Mouse (Mus musculus) hindbrain, embryonic 10.5 days (tissue): ENCODE data around the gene Bicd2. TPM values are rescaled to one million over a fixed set of nuclear protein-coding genes. Genes with fewer than 3 reads are reported as not detected.

Experiments
- DNase-seq: peaks from one replicate; pipeline ENCODE4 v3.0.0-alpha.2; 2017; ENCODE audit warnings: low spot score
- H3K27ac ChIP-seq: fragments of 300-500 bp; sonication (generic); 2 replicates; pipeline ENCODE4 v1.5.1; 2016; ENCODE audit warnings: mild to moderate bottlenecking, moderate library complexity
- H3K27me3 ChIP-seq: fragments of 300-500 bp; sonication (generic); 2 replicates; pipeline ENCODE4 v1.6.1; 2016; ENCODE audit warnings: mild to moderate bottlenecking; ENCODE audit not compliant: poor library complexity, insufficient read depth, severe bottlenecking
- H3K36me3 ChIP-seq: fragments of 300-500 bp; sonication (generic); 2 replicates; pipeline ENCODE4 v1.6.1; 2016; ENCODE audit warnings: mild to moderate bottlenecking, moderate library complexity
- H3K4me1 ChIP-seq: fragments of 300-500 bp; sonication (generic); replicated peaks from 2 replicates; pipeline ENCODE4 v1.6.1; 2016; ENCODE audit warnings: mild to moderate bottlenecking
- H3K4me3 ChIP-seq: fragments of 300-500 bp; sonication (generic); 2 replicates; pipeline ENCODE4 v1.5.1; 2016; ENCODE audit warnings: mild to moderate bottlenecking, moderate library complexity
- H3K9me3 ChIP-seq: fragments of 300-500 bp; sonication (generic); 2 replicates; pipeline ENCODE4 v1.6.1; 2016; ENCODE audit warnings: mild to moderate bottlenecking, moderate library complexity
- WGBS: fragments of 180-500 bp; shearing (Covaris S2); methylation state at CpG from one replicate; pipeline ENCODE4 v1.1.7; 2016; 5-methylcytosine and 5-hydroxymethylcytosine counted together
- polyA plus RNA-seq: library from polyadenylated mRNA; unstranded; fragments of >200 nt; fragmentation: Nextera tagmentation; extraction: Ambion mirVana; gene quantifications from 2 replicates; pipeline ENCODE4 v1.2.1, GENCODE M21; 2016

Gene Bicd2
- 31.8 and 32.0 TPM in 2 replicates for polyA plus RNA-seq

DNA sequence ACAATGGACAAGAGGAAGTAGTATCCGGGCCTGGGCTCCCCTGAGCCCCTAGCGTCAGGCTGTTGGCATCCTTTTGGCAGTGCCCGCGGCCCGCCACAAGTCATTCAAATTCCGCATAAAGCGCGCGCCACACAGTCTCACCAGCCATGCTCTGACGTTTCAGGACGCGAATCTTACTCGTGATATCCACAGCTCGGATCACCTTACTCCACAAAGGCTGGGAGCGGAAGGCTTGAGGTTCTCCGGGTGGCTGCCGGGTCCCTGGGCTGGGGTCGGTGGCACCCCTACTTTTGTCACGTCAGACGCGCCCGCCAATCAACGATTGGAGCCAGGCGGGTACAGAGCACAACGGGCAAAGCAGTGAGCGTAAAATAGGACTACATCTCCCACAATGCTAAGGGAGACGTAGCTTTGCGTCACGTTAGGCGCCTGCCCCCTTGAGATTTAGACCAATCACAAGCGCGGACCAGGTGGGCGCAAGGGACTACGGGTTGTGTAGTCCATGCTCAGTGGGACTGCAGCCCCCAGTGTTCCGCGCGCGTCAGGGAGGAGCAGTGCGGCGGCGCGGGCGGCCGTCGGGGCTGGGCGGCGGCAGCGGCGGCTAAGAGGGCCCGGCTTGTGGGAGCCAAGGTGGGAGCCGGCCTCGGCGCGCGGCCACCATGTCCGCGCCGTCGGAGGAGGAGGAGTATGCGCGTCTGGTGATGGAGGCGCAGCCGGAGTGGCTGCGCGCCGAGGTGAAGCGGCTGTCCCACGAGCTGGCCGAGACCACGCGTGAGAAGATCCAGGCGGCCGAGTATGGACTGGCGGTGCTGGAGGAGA is at the start of gene Bicd2:
Bicd2 (plus strand) TSS at position 574 of the 819 bp plus-strand sequence.
- Histone ChIP-seq H3K27ac (peak within 1 kb of the TSS; percentile 93), H3K4me1 (peaks cover 57% of the 10 kb centered on the region), H3K36me3 (peaks cover 16% of the 10 kb centered on the region; the same call in 1 of the 2 replicates), H3K9me3 (no peaks in the 10 kb centered on the region), H3K27me3 (no peaks in the 10 kb centered on the region), H3K4me3 (peak within 1 kb of the TSS; percentile 93)
- WGBS: under 1% methylated on average over 74 of the region's 74 CpGs
- peak; percentile 97 for DNase-seq

DNA sequence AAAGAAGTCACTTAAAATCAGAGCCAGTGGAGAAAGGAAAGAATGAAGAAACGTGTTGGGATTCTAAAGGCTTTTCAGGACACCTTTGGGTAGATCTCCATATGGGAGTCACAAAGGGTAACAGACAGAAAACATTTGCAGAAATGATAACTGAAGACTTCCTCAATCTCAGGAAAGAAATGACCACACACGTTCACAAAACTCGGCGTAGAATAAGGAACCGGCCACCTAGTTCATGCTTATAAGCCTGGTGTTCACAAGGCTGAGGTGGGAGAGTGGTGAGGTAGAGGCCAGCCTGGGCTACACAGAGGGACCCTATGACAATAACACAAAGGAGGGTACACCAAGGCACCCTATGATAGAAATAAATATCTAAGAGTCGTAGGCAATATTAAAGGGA is 49.4 kb upstream of the Bicd2 start:
- Histone ChIP-seq H3K4me1 (no peaks in the 10 kb centered on the region), H3K27me3 (no peaks in the 10 kb centered on the region), H3K36me3 (peaks cover 20% of the 10 kb centered on the region; the same call in 1 of the 2 replicates), H3K4me3 (no peak overlapping the region), H3K27ac (no peak overlapping the region), H3K9me3 (0 out of 2 replicates have a peak, but pooled peaks cover 5% of the 10 kb centered on the region)
- DNase-seq: no peak
- 94% methylated on average over 6 of the region's 6 CpGs for WGBS

DNA sequence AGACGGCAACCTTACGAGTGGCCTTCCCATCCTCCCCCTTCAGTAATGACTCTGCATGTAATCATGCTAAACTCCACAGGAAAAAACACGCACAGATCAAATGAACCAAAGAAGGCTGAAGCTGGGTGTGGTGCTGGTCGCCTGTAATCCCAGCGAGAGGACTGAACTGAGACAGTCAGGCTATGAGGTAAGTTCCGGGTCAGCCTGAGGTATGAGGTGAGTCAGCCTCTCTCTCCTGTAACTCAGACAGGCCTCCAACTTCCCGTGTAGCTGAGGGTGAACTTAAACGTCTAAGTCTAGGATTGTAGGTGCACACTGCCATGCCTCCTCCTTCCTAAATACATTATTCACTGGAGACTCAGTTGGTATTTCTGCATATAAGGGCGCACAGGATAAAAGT is 47.3 kb upstream of the Bicd2 start:
- DNase-seq: no peak
- no peaks in the 10 kb centered on the region for H3K4me1 ChIP-seq
- H3K27me3 ChIP-seq: no peaks in the 10 kb centered on the region
- 0 out of 2 replicates have a peak, but pooled peaks cover 5% of the 10 kb centered on the region for H3K9me3 ChIP-seq
- 86% methylated on average over 9 of the region's 9 CpGs for WGBS
- H3K27ac ChIP-seq: no peak overlapping the region
- H3K36me3 ChIP-seq: peaks cover 18% of the 10 kb centered on the region; the same call in 1 of the 2 replicates
- no peak overlapping the region for H3K4me3 ChIP-seq

DNA sequence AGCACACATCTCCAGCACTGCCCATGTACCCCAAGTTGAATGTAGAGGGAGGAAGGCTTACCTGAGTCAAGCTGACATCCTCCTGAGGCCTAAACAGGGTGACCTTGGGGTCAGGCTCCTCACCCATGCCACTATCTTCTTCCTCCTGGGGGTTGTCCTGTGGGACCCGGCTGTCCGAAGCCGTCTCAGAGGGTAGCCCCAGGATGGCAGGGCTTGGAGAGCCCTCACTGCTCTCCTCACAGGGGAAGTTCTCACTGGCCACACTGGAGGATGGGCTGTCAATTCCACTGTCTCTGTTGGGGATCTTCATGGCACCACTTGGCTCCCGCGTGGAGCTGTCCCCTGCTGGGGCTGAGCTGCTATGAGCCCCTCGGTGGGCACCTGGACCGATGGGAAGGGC is 45.1 kb upstream of the Bicd2 start:
- WGBS: 82% methylated on average over 7 of the region's 7 CpGs
- H3K4me3 ChIP-seq: no peak overlapping the region
- H3K27me3 ChIP-seq: no peaks in the 10 kb centered on the region

DNA sequence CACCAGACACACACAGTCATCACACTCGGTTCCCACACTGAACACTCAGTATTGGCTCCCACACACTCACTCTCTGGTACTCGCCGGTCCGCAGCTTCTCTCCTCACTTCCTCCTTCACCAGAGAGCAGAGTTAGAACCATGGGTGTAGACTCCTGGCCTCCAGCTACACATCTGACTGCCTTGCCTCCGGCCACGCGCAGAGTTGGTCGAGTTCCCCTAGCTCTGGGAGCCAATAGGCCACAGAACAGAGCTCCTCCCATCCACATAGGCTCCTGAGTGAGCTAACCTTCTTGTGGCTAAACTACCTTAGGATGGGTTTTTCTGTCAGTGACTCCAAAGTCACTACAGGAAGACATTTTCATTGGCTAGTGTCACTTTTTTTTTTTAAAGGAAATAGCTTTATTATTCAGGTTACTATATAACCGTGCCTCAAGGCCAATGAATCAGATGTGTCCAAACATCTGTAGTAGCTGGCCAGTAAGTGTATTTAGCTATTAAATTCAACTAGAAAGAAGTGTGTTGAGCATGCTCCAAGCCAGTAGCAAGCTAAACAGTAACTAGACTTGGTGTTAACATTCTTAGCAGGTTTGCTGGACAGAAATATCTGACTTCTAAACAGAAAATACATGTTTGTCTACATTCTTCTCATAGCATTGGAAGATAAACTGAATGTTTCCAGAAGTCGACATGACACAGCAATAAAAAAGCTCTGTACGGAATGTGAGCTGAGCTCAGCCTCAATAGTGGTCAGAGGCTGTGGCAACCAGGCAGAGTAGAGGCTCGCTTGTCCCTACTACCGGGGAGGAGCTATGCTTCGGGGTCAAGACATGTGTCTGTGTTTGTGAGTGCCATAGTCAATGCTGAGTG is 42.6 kb upstream of the Bicd2 start:
- H3K9me3 ChIP-seq: no peaks in the 10 kb centered on the region
- 88% methylated on average over 14 of the region's 14 CpGs for WGBS
- peaks cover 9% of the 10 kb centered on the region; the same call in 1 of the 2 replicates for H3K36me3 ChIP-seq
- no peak overlapping the region for H3K4me3 ChIP-seq
- H3K27ac ChIP-seq: no peak overlapping the region
- no peaks in the 10 kb centered on the region for H3K4me1 ChIP-seq
- no peaks in the 10 kb centered on the region for H3K27me3 ChIP-seq
- no peak for DNase-seq

More for the DNA sequence above, 45.1 kb upstream of the Bicd2 start:
- no peaks in the 10 kb centered on the region for H3K4me1 ChIP-seq
- no peak overlapping the region for H3K27ac ChIP-seq
- H3K9me3 ChIP-seq: 0 out of 2 replicates have a peak, but pooled peaks cover 5% of the 10 kb centered on the region
- DNase-seq: no peak
- H3K36me3 ChIP-seq: peaks cover 18% of the 10 kb centered on the region; the same call in 1 of the 2 replicates

DNA sequence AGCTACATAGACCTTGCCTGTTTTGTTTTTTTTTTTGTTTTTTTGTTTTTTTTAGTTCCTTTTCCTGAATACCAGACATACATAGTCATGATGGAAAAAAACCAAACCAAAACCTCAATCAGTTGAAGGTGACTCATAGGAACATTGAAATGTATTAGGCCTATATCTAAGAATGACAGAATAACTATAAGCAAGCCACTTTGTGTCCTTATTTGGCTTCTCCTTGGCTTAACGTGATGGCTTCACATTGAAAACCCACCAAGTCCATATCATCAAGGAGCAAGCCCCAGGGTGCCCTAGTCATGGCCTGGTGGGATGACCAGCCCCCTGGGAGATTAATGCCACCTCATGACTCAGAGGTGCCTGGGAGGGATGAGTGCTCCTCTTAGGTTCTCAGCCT is 40.6 kb upstream of the Bicd2 start:
- H3K36me3 ChIP-seq: peaks cover 9% of the 10 kb centered on the region; the same call in 1 of the 2 replicates
- H3K27ac ChIP-seq: no peak overlapping the region
- H3K4me3 ChIP-seq: no peak overlapping the region
- H3K4me1 ChIP-seq: no peaks in the 10 kb centered on the region
- no peak for DNase-seq
- H3K27me3 ChIP-seq: no peaks in the 10 kb centered on the region
- 75% methylated on average over 1 of the region's 1 CpGs for WGBS
- no peaks in the 10 kb centered on the region for H3K9me3 ChIP-seq

DNA sequence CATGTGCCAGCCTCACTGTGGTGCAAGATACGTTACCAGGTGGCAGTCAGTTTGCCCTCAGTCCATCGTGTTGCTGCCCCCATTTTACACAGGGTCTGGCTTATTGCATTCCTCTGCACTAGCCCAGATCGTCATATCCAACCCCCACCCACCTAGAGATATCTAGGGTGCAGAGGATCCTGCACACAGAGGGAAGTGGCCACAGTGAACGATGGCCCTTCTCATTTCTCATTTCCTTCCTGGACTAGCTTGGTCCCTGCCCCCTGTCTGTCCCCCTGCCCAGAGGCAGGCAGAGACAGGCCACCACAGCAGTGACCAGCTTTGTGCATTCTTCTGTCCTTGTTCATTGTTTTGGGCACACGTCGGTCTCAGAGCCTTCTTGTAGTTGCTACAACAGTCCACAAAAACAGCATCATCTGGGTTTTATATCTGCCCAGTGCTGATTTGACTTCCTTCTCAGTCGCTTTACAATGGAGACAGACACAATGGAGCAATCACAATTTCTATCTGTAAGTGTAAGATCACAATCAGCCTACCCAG is 34.5 kb upstream of the Bicd2 start:
- H3K27ac ChIP-seq: peak overlapping the region; percentile 56; the same call in 1 of the 2 replicates
- H3K27me3 ChIP-seq: no peaks in the 10 kb centered on the region
- no peak for DNase-seq
- whole genome bisulfite sequencing: 69% methylated on average over 7 of the region's 7 CpGs
- no peaks in the 10 kb centered on the region for H3K9me3 ChIP-seq
- H3K4me1 ChIP-seq: peaks cover 19% of the 10 kb centered on the region
- H3K36me3 ChIP-seq: no peaks in the 10 kb centered on the region
- H3K4me3 ChIP-seq: no peak overlapping the region

DNA sequence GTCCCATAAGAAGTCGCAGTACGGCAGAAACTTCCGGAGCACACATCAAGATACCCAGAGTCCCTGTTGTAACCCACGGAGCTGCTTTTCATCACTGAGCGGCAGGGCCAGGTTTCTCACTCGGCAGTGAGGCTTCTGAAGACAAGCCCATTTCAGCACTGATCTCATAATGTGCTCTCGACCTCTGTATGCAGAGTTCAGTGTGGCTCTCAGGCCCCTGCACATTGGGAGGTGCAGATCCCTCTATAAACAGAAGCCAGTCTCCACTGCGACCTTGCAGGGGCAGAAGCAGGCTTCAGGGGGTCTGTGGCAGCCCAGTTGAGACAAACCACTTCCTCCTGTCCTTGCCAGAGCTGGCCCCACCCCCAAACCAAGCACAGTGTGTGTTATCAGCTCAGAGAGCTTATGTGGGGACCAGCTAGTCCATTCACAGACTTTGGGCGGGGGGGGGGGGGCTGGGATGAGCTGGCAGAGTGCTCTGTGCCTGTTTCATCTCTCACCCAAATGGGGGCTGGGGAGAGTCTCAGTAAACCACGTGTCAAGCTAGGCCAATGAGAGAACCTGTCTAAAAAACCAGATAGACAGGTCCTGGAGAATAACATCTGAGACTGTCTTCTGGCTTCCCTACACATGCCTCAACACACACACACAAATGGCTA is 33.9 kb upstream of the Bicd2 start:
- no peak overlapping the region for H3K4me3 ChIP-seq
- no peaks in the 10 kb centered on the region for H3K36me3 ChIP-seq
- peaks cover 19% of the 10 kb centered on the region for H3K4me1 ChIP-seq
- DNase-seq: peak; percentile 25
- peak overlapping the region; percentile 46; the same call in 1 of the 2 replicates for H3K27ac ChIP-seq
- no peaks in the 10 kb centered on the region for H3K9me3 ChIP-seq
- 38% methylated on average over 10 of the region's 10 CpGs for WGBS
- no peaks in the 10 kb centered on the region for H3K27me3 ChIP-seq

DNA sequence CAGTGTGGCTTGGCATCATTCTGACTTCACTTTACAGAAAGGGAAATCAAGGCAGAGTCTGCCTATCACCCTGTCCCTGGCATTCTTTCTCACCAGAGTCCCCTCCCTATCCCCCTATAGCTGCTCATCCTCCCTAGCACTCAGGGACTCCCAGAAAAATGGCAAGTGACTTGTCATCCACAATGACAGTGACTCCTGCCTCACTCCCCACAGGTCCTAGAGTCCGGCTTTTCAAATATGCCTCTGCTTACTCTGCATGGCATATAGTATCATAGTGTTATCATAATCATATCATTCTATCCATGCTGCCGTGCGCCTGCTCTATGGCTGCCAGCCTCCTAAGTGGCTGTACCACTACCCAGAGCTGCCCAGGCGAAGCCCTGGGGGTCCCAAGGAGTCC is 33.2 kb upstream of the Bicd2 start:
- no peaks in the 10 kb centered on the region for H3K9me3 ChIP-seq
- no peaks in the 10 kb centered on the region for H3K27me3 ChIP-seq
- no peak for DNase-seq
- no peak overlapping the region for H3K4me3 ChIP-seq
- H3K4me1 ChIP-seq: peaks cover 19% of the 10 kb centered on the region
- WGBS: 92% methylated on average over 4 of the region's 4 CpGs
- no peak overlapping the region for H3K27ac ChIP-seq
- no peaks in the 10 kb centered on the region for H3K36me3 ChIP-seq

DNA sequence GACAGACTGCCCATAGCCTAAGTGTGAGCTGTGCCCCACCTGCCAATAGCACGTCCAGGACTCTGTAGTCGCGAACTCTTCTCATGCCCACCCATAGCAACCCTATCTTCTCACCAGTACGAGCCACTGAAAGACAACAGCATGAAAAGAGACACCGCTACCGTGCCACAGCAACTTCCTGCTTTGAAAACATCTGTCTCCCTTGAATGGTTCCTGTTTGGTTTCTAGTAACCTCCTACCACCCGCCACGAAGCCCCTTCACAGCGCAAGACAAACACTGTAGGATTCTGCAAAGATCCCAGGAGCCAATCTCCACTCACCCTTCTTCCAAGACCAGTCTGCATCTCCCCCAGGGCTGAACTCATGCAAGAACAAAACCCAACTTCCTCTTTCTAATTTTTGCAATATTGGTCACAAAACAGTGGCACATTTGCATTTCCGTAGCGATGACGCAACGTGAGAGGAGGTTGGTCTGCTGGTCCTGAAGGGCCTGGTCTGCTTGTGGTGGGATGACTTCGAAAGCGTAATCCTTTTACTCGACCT is 32.5 kb upstream of the Bicd2 start:
- Histone ChIP-seq H3K4me3 (no peak overlapping the region), H3K27ac (0 out of 2 replicates have a peak overlapping the region, but pooled peaks have one; percentile 42), H3K4me1 (peaks cover 19% of the 10 kb centered on the region), H3K36me3 (no peaks in the 10 kb centered on the region), H3K9me3 (no peaks in the 10 kb centered on the region), H3K27me3 (no peaks in the 10 kb centered on the region)
- no peak for DNase-seq
- 86% methylated on average over 16 of the region's 16 CpGs for WGBS

DNA sequence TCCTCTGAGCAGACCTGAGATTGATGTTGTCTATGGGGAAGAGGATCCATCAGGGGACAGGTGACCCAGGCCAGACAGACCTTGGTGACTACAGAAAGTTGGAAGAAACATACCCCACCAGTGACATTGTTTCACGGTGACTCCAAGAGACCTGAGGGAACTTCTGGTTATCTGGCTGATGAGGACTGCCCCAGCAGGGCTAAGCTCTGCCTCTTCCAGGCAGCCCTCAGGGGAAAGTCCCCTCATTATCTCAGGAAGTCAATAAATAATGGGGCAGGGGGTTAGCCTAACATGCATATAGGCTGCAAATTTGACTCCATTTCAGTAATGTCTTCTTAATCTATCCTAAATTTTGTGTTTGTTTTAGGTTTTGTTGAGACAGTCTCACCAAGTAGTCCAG is 31.9 kb upstream of the Bicd2 start:
- Histone ChIP-seq H3K36me3 (no peaks in the 10 kb centered on the region), H3K4me1 (peaks cover 19% of the 10 kb centered on the region), H3K4me3 (no peak overlapping the region), H3K27me3 (no peaks in the 10 kb centered on the region), H3K27ac (no peak overlapping the region), H3K9me3 (no peaks in the 10 kb centered on the region)
- WGBS: 78% methylated on average over 1 of the region's 1 CpGs
- no peak for DNase-seq

DNA sequence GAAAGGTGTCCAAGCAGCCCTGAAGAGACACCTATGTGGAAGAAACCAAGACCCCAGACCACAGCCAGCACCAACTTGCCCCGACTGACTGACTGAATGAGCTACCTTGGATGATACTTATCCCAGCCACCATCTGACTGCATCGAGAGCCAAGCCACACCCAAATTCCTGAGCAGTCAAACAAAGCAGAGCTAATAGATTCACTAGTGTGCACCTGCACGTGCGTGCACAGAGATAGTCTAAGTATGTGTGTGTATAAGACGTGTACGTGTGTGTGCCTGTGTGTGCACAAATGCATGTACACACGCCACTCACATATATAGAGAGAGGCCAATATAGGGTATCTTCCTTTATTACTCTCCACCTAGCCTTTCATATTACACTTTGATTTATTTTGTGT is 29.7 kb upstream of the Bicd2 start:
- Histone ChIP-seq H3K36me3 (no peaks in the 10 kb centered on the region), H3K4me1 (peaks cover 30% of the 10 kb centered on the region), H3K4me3 (no peak overlapping the region), H3K27me3 (peaks cover 5% of the 10 kb centered on the region; the same call in 1 of the 2 replicates), H3K9me3 (no peaks in the 10 kb centered on the region), H3K27ac (no peak overlapping the region)
- 88% methylated on average over 7 of the region's 7 CpGs for whole genome bisulfite sequencing
- no peak for DNase-seq
